Mouse (Mus musculus): ENCODE measurements around the gene Gm10073.
A peak's percentile ranks its signal among the peaks of the same experiment; 100 is the strongest.
"Not testable (repeated sequence)": the region's sequence is repeated elsewhere in the genome, so short reads cannot be mapped to it uniquely, and the experiment has no call there.

The Gm10073 gene

DNA sequence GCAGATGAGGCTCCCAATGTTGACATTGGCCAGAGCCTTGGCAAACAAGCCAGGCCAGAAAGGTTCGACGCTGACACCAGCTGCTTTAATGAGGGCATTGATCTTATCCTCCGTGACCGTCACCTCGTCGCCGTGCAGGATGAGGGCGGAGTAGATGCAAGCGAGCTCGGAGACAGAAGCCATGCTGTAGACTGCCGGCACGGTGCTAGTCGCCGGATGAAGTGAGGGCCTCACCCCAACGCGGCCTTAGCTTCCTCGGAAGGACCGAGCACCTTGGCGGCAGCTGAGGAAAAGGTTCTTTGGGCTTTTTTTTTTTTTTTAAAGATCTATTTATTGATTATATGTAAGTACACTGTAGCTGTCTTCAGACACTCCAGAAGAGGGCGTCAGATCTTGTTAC, at the start of gene Gm10073:
Gene Gm10073 (minus strand): TSS at position 294 of the 400 bp plus-strand sequence.
- not testable (repeated sequence) for DNase-seq (ENCODE audit: low read depth in 1 of 2, low spot score in 2 of 2)

DNA sequence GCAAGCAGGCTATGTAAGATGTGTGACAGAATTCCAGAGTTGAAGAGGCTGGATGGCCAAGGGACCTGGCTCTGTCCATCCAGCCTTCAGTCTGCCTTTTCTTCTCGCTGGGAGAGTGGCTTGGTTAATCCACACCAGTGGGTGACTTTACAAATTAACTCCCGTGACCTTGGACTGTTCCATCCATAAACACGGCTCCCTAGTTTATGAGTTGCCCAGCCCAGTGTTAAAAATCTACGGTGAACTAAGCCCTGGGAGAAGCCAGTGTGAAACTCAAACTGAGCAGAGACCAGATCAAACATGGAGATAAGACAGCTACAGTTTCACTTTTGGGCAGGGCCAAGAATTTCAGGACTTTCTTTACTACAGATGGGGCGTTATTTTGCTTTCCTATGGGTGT, 49.8 kb upstream of the Gm10073 start:
- DNase-seq (ENCODE audit: low read depth in 1 of 2, low spot score in 2 of 2), result no peak

DNA sequence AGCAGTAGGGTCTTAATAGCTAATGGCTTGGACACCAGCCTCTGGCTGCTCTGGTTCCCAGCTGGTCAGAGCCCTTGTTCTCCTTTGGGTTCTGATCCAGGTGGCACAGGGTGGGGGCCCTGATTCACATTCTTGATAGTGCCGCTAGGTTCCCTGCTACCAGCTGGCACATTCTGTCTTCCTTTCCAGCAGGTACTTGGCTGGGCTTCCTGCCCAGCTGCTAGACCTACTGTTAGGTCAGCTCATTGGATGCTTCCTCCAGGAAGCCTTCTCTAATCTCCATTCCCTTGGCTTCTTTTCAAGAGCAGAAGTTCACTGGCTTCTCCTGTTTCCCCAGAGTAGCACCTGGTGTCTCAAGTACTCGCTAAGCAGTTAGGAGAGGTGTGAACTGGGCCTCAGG, 47.2 kb upstream of the Gm10073 start:
- no peak for DNase-seq (ENCODE audit: low read depth in 1 of 2, low spot score in 2 of 2)

- DNase-seq (ENCODE audit: low read depth in 1 of 2, low spot score in 2 of 2), result no peak
Observed at GRCm38 (mm10) chr8:106619549-106620245, 46.4 kb upstream of the Gm10073 start.

DNA sequence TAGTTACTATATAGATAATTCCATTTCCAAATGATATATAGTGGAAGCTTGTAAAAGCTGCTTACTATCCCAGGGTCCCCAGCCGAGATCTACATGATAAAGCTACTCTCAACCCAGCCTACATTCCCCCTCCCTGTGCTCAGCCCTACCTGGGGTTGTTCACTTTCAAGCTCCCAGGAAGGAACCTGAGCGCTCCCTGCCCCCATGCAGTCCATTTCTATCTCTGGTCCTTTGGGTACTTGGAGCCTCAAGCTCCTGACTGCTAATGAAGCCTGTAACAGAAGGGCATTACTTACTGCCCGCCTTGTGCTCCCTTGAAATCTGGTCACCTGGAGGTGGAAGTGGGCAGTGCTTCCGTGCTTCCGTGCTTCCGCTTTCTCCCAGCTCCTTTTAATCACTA, 45.1 kb upstream of the Gm10073 start:
- no peak for DNase-seq (ENCODE audit: low read depth in 1 of 2, low spot score in 2 of 2)

DNA sequence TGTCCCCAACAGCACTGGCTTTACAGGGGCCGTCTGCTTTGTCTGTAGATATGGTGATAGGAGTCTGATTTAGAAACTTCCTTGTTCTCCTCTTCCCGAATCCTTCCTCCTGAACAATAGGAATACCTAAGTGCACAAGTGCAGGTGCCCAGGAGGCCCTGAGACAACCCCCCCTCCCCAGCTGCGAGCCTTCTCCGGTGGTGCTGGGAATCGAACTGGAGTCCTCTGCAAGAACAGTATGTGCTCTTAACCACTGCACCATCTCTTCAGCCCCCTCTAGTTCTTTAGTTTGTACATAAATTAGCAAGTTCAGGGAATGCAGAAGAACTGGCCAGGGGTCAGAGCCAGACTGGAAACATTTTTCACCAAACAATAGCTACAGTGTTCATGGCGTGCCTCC, 44.6 kb upstream of the Gm10073 start:
- DNase-seq (ENCODE audit: low read depth in 1 of 2, low spot score in 2 of 2), result no peak

GRCm38 (mm10) chr8:106617196-106617595, 43.9 kb upstream of the Gm10073 start:
- DNase-seq (ENCODE audit: low read depth in 1 of 2, low spot score in 2 of 2), result no peak

DNA sequence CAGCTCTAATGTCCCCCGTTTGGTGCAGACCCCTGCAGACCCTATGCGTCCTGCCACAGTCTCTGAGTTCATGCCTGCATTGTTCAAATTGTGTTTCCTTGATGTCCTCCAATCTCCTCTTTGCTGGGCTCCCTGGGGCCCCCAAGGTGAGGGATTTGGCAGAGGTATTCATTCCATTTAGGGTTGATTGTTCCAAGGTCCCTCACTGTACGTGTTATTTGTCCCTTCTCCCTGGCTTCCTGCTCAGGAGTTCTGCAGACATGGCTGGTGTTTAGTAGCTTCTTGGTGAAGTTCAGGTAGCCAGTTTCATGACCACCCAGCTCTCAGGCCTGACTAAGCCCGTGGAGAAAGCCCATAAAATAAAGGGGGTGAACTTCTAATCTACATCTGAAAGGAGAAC, 43.4 kb upstream of the Gm10073 start:
- no peak for DNase-seq (ENCODE audit: low read depth in 1 of 2, low spot score in 2 of 2)

- no peak for DNase-seq (ENCODE audit: low read depth in 1 of 2, low spot score in 2 of 2)
Observed at GRCm38 (mm10) chr8:106615661-106616299, 42.5 kb upstream of the Gm10073 start.

DNA sequence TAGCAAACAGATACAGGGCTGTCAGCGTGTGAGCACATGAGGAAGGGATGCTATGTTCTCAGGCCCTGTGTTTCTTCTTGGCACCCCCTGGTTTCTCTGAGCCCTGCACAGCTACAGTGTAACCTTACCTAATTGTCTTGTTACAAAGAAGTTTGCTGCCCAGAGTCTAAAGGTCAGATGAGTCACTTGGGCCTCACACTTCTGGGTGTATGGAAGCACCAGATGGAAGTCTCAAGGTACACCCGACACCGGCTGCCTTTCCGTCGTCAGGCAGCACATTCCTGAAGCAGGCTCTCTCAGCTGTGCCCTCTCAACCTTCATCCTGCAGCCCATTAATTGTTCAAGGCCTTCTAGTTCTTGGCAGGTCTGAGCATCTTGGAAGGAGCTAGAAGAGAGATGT, 41.4 kb upstream of the Gm10073 start:
- no peak for DNase-seq (ENCODE audit: low read depth in 1 of 2, low spot score in 2 of 2)

- peak in 1 of 2 experiments; percentile 60 for DNase-seq (ENCODE audit: low read depth in 1 of 2, low spot score in 2 of 2)
Observed at GRCm38 (mm10) chr8:106612047-106612446, 38.8 kb upstream of the Gm10073 start.

GRCm38 (mm10) chr8:106610958-106611640, 37.8 kb upstream of the Gm10073 start:
- no peak for DNase-seq (ENCODE audit: low read depth in 1 of 2, low spot score in 2 of 2)

DNA sequence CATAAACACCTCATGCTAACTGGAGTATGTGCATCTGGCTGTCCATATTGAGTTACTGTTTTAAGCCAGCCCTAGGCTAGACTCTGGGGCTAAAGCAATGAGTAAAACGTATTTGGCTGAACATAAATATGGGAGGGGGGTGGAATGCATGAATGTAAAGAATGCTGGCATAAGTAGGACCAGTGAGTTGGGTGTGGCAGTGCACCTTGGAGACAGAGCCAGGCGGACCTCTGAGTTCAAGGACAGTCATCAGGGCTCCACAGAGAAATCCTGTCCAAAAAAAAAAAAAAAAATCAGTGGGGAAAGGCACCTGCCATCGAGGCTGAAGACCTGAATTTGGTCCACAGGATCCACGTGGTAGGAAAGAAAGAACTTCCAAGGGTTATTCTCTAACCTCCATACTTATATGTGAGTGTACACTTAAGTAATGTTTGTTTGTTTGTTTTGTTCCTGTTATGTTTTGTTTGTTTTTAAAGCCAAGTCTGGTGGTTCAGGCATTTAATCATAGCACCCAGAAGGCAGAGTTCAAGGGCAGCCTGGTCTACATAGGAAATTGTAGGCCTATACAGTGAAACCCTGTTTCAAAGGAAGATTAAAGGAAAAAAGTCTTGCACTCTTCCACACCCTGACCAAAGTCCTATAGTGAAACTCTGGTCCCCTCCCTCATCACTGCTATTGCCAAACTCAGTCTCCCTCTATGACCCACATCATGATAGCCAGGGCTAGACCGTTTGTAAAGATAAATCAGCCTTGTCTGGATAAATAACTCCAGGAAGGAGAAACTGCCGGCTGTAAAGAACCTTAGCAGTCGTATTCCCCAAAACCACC, 36.0 kb upstream of the Gm10073 start:
- no peak for DNase-seq (ENCODE audit: low read depth in 1 of 2, low spot score in 2 of 2)

GRCm38 (mm10) chr8:106608425-106608824, 35.2 kb upstream of the Gm10073 start:
- no peak for DNase-seq (ENCODE audit: low read depth in 1 of 2, low spot score in 2 of 2)

GRCm38 (mm10) chr8:106607783-106608182, 34.5 kb upstream of the Gm10073 start:
- not testable (repeated sequence) for DNase-seq (ENCODE audit: low read depth in 1 of 2, low spot score in 2 of 2)

DNA sequence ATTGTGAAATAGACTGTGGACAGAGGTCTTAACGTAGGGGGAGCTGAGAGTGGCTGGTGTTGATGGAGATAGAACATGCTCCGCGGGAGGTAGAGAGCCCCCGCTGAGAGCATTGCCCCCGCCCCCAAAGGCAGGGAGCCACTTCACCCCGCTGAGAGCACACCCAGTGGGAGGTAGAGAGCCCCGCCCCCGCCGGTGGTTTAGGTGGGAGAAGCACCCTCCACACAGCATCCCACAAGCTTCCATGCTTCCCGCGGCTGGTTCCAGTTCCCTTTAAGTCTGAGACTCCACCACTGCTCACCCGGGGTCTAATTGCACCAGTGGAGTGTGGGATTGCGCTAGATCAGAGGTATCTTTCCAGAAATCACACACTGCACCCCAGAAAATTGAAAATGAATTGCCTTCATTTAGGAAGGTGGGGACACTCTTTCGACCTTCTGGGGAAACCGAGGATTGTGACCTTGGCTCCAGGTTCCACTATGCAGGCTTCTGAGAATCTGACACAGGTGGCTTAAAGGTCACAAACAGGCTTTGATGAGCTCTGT, 33.4 kb upstream of the Gm10073 start:
- no peak for DNase-seq (ENCODE audit: low read depth in 1 of 2, low spot score in 2 of 2)

DNA sequence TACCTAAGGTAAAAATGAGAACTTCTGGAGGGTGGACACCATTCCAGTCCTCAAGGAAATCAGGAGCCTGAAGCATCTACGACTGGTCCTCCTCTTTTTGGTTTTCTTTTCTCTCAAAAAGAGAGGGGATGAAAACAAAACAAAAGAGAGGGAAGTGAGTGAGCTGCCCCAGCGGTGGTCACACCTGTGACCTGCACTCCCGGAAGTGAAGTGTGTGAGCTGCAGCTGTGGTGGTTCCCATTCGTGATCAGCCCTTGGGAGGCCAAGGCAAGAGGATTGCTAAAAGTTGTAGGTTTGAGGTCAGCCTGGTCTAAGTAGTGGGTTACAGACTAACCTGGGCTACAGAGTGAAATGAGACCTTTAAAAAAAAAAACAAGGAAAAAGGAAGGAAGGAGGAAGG, 32.9 kb upstream of the Gm10073 start:
- no peak for DNase-seq (ENCODE audit: low read depth in 1 of 2, low spot score in 2 of 2)

GRCm38 (mm10) chr8:106605657-106606056, 32.4 kb upstream of the Gm10073 start:
- no peak for DNase-seq (ENCODE audit: low read depth in 1 of 2, low spot score in 2 of 2)

GRCm38 (mm10) chr8:106603933-106604332, 30.7 kb upstream of the Gm10073 start:
- no peak for DNase-seq (ENCODE audit: low read depth in 1 of 2, low spot score in 2 of 2)

DNA sequence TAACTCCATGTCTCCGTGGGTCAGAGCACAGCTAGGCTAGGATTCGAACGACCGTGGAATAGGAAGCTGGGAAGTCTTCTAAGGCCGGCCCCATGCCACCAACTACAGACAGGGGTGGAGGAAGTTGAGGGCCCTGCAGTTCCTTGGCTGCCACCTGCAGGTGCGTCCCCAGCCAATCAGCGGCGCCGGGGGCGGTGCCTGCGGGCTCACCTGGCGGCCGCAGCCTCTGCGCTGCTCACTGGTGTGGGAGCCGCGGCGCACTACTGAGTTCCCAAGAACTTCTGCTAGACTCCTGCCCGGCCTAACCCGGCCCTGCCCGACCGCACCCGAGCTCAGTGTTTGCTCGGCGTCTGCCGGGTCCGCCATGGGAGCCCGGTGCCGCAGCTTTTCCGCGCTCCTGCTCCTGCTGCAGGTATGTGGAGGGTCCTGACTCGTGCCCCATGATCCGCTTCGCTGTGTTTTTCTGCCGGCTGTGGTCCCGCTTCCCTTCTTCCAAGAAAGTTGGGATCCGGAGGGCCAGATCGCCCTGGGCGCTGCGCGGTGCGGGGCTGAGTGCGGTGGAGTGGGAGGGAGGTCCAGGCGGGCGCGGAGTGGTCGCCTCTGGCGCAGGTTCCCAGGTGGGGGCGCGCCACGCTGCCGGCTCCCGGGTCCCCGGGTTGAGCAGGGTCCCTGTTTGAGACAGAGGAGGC, 30.0 kb upstream of the Gm10073 start, which contains the start of gene Cdh1:
Gene Cdh1 (plus strand): TSS at position 221 of the 689 bp plus-strand sequence.
- DNase-seq (ENCODE audit: low read depth in 1 of 2, low spot score in 2 of 2), result no peak
